In genomic region chr1:89063800-89064199, GRCm38 (mm10) we compare ENCODE assay signal across 31 mouse cellular contexts.
"Had no signal": no experiment of that assay in that cellular context is flagged by ENCODE, and none has a peak within 500 bp of the region (broad histone marks: within the 10 kb centered on the region; RNA-seq: fewer than 3 reads in every experiment).

No protein-coding gene starts in this region.

- H3K4me3 ChIP-seq: heart, embryonic 10.5 days; heart, embryonic 12.5 days; heart, embryonic 13.5 days; heart, embryonic 15.5 days; hindbrain, embryonic 10.5 days; hindbrain, embryonic 12.5 days; hindbrain, embryonic 13.5 days; hindbrain, embryonic 15.5 days; intestine, embryonic 15.5 days; kidney, embryonic 15.5 days; layer of hippocampus, adult 2 months had no signal

- H3K27me3 ChIP-seq: heart, embryonic 12.5 days; heart, embryonic 13.5 days; heart, embryonic 15.5 days; hindbrain, embryonic 12.5 days; hindbrain, embryonic 13.5 days; hindbrain, embryonic 15.5 days; intestine, embryonic 15.5 days; kidney, embryonic 15.5 days had no signal

- H3K27ac ChIP-seq: heart, embryonic 10.5 days; heart, embryonic 13.5 days; heart, embryonic 15.5 days; hindbrain, embryonic 10.5 days; hindbrain, embryonic 12.5 days; hindbrain, embryonic 13.5 days; hindbrain, embryonic 14.5 days; hindbrain, embryonic 15.5 days; hindbrain, postnatal 0 days; intestine, embryonic 15.5 days; kidney, embryonic 15.5 days; kidney, postnatal 0 days; layer of hippocampus, adult 2 months had no signal

- H3K4me2 ChIP-seq: heart, embryonic 11.5 days; heart, embryonic 12.5 days; heart, embryonic 13.5 days; heart, embryonic 15.5 days; hindbrain, embryonic 12.5 days; hindbrain, embryonic 13.5 days; hindbrain, embryonic 14.5 days; hindbrain, embryonic 15.5 days; intestine, embryonic 15.5 days; kidney, embryonic 15.5 days had no signal

- DNase-seq: heart, postnatal 10 days; heart, postnatal 14 days; heart, postnatal 36 days; heart, postnatal 4 days; kidney, adult 11 months; kidney, adult 18-20 months; kidney, adult 2 months; kidney, adult 8-10 months; kidney, adult 9 months; kidney, postnatal 10 days; kidney, postnatal 14 days; kidney, postnatal 25 days; kidney, postnatal 36 days; kidney, postnatal 4 days; layer of hippocampus, adult 9-11 months; layer of hippocampus, postnatal 36 days had no signal

- H3K36me3 ChIP-seq: heart, embryonic 10.5 days; heart, embryonic 12.5 days; heart, embryonic 13.5 days; heart, embryonic 15.5 days; hindbrain, embryonic 10.5 days; hindbrain, embryonic 12.5 days; hindbrain, embryonic 13.5 days; hindbrain, embryonic 15.5 days; intestine, embryonic 15.5 days; kidney, embryonic 15.5 days had no signal
